Mouse (Mus musculus) stomach, postnatal 0 days (tissue): ENCODE measurements around the gene Gemin4.

ENCODE experiments used
- CTCF ChIP-seq: IDR thresholded peaks from 2 replicates; pipeline ENCODE4 v1.5.1; 2016; ENCODE audit warnings: antibody characterized with exemption, low read depth, mild to moderate bottlenecking, moderate library complexity
- EP300 ChIP-seq: optimal IDR thresholded peaks from 2 replicates; pipeline ENCODE3; 2016; ENCODE audit warnings: antibody characterized with exemption

DNA sequence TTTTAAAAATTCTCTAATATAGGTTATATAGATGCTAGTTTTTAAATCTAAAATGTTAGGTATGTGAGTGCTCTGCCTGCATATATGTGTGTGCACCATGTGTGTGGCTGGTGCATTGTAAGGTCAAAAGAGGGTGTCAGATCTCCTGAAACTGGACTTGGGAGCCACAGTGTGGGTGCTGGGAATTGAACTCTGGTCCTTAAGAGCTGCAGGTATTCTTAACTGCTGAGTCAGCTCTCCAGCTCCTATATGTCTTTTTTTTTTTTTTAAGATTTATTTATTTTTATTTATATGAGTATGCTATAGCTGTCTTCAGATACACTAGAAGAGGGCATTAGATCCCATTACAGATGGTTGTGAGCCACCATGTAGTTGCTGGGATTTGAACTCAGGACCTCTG, 29.0 kb upstream of the Gemin4 start:
- TF ChIP-seq CTCF, result no peak
- no peak for TF ChIP-seq EP300
